Mouse (Mus musculus) erythroblast, embryonic 14.5 days (primary cell): ENCODE data around the gene Il10rb.

Source experiments
- GATA1 ChIP-seq: IDR thresholded peaks from 2 replicates; pipeline ENCODE4 v1.6.1; 2012; ENCODE audit warnings: low read length, inconsistent platforms, mixed read lengths
- TAL1 ChIP-seq: IDR thresholded peaks from 3 replicates; pipeline ENCODE4 v1.6.1; 2012; ENCODE audit warnings: low read length, inconsistent platforms, mixed read lengths

DNA sequence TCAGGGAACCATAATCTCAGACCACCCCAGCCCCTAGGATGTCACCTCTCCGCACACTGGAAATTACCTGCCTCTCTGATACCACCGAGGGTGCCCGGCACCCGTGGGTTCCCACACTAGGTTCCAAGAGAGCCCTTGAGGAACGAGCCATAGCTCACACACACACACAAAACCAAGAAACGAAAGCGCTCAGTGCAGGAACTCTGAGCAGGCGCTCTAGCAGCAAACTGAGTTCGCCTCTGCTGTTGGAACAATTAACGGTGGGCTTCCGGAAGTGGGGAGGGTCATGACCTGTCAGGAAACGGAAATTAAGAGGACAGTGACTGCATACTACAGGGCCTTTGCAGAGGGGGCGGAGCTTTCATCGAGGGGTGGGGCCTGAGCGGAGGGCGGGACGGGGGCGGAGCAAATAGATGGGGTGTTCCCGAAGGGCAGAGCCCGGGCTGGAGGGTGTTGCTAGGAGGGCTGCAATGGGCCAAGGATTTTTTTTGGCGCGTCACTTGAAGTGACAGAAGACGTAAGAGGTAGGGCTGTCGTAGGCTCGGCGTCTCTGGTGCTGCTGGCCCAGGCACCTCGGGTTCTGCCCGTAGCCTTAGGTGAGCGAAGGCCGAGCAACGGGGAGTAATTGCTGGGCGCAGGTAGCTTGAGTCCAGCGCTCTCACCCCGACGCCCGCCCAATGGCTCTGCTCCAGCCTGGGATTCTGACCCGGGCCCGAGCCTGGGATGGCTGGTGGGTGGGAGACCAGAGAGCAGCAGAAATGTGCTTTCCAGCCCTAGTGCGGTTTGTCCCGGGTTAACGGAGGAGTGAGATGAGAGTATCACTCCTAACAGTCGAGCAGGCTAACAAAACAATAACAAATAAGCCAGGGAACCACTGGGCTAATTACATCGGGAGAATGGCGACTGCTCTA lies 58.9 kb downstream of the Il10rb start:
- TF ChIP-seq GATA1 (no peak), TAL1 (no peak)
